Mouse (Mus musculus) embryonic facial prominence, embryonic 14.5 days (tissue): ENCODE data around the gene Camta1. TPM values are rescaled to one million over a fixed set of nuclear protein-coding genes. Genes with fewer than 3 reads are reported as not detected.

Source experiments
- ATAC-seq: fragments of 200-750 bp; cut with Nextera tagmentation; 2 replicates; pipeline ENCODE4 v1.8.0; 2017; ENCODE audit warnings: low read depth, moderate number of reproducible peaks, moderate TSS enrichment
- DNase-seq: peaks from one replicate; pipeline ENCODE4 v3.0.0-alpha.2; 2015; ENCODE audit warnings: low spot score
- H3K27ac ChIP-seq: fragments of 300-500 bp; sonication (generic); replicated peaks from 2 replicates; pipeline ENCODE4 v1.5.1; 2014; ENCODE audit warnings: low read depth, mild to moderate bottlenecking, low read length, moderate library complexity
- H3K27me3 ChIP-seq: fragments of 300-500 bp; sonication (generic); replicated peaks from 2 replicates; pipeline ENCODE4 v1.6.1; 2014; ENCODE audit warnings: low read length; ENCODE audit not compliant: control insufficient read depth, insufficient read depth
- H3K36me3 ChIP-seq: fragments of 300-500 bp; sonication (generic); 2 replicates; pipeline ENCODE4 v1.6.1; 2014; ENCODE audit warnings: low read length, mixed read lengths; ENCODE audit not compliant: control insufficient read depth, insufficient read depth
- H3K4me1 ChIP-seq: fragments of 300-500 bp; sonication (generic); 2 replicates; pipeline ENCODE4 v1.6.1; 2014; ENCODE audit warnings: antibody characterized with exemption, low read length; ENCODE audit not compliant: control insufficient read depth, insufficient read depth
- H3K4me2 ChIP-seq: fragments of 300-500 bp; sonication (generic); 2 replicates; pipeline ENCODE4 v1.6.1; 2014; ENCODE audit warnings: low read depth, mild to moderate bottlenecking, low read length, moderate library complexity, mixed read lengths
- H3K4me3 ChIP-seq: fragments of 300-500 bp; sonication (generic); 2 replicates; pipeline ENCODE4 v1.5.1; 2014; ENCODE audit warnings: low read depth, mild to moderate bottlenecking, low read length
- H3K9ac ChIP-seq: fragments of 300-500 bp; sonication (generic); 2 replicates; pipeline ENCODE4 v1.6.1; 2014; ENCODE audit warnings: low read depth, mild to moderate bottlenecking, low read length, moderate library complexity, mixed read lengths
- H3K9me3 ChIP-seq: fragments of 300-500 bp; sonication (generic); 2 replicates; pipeline ENCODE4 v1.6.1; 2016; ENCODE audit warnings: low read length; ENCODE audit not compliant: control insufficient read depth
- WGBS: fragments of 180-500 bp; shearing (Covaris S2); extraction: QIAGEN DNeasy Blood & Tissue Kit; methylation state at CpG from one replicate; pipeline ENCODE4 v1.1.7; 2014; 5-methylcytosine and 5-hydroxymethylcytosine counted together
- polyA plus RNA-seq: library from polyadenylated mRNA; unstranded; fragments of >200 nt; fragmentation: Nextera tagmentation; extraction: Ambion mirVana; gene quantifications from 2 replicates; pipeline ENCODE4 v1.2.1, GENCODE M21; 2014

Camta1 gene
- polyA plus RNA-seq, 1 experiment from 2014 or later: 77.3 TPM

DNA sequence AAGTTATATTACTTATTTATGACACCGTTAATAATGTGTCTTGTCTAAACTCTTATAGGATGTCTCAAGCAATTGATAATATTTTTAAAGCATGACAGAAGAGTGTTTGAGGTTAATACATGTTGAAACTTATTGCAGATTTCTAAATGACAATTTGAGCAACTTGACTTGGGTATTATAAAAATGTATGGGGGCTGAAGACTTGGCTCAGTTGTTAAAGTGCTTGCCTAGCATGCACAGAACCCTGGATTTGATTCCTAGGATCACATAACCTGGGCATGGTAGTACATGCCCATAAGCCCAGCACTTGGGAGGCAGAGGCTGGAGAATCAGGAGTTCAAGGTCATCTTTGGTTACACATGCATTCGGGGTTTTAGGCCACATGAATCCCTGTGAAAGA is 992.8 kb downstream of the Camta1 start:
- Histone ChIP-seq H3K27ac (no peak overlapping the region), H3K9me3 (no peaks in the 10 kb centered on the region), H3K36me3 (peaks cover 32% of the 10 kb centered on the region), H3K4me3 (no peak overlapping the region), H3K4me1 (peaks cover 12% of the 10 kb centered on the region), H3K27me3 (no peaks in the 10 kb centered on the region), H3K9ac (no peak overlapping the region), H3K4me2 (no peak overlapping the region)
- DNase-seq (no peak), ATAC-seq (no peak)
- WGBS: 67% methylated on average over 2 of the region's 2 CpGs

GRCm38 (mm10) chr4:150868161-150868560 is 993.5 kb downstream of the Camta1 start:
- Histone ChIP-seq H3K9ac (no peak overlapping the region), H3K36me3 (peaks cover 32% of the 10 kb centered on the region), H3K4me2 (no peak overlapping the region), H3K27ac (no peak overlapping the region), H3K9me3 (no peaks in the 10 kb centered on the region), H3K27me3 (no peaks in the 10 kb centered on the region), H3K4me1 (peaks cover 12% of the 10 kb centered on the region), H3K4me3 (no peak overlapping the region)
- WGBS: 80% methylated on average over 6 of the region's 6 CpGs
- ATAC-seq (no peak), DNase-seq (no peak)

Other genes starting within 250 kb of the Camta1 start
- 47.5 and 53.1 TPM in 2 replicates for gene Dnajc11, start 71.8 kb upstream of the Camta1 start, polyA plus RNA-seq
- gene Thap3, start 127.1 kb upstream of the Camta1 start, polyA plus RNA-seq: 31.7 and 32.7 TPM in 2 replicates
- gene Phf13, start 134.4 kb upstream of the Camta1 start, polyA plus RNA-seq: 30.1 and 32.6 TPM in 2 replicates
- 10.9 and 11.2 TPM in 2 replicates for gene Klhl21, start 146.9 kb upstream of the Camta1 start, polyA plus RNA-seq
- 19.0 and 19.9 TPM in 2 replicates for gene Zbtb48, start 165.8 kb upstream of the Camta1 start, polyA plus RNA-seq
- gene Tas1r1, start 176.7 kb upstream of the Camta1 start, polyA plus RNA-seq: 1.2 and 1.5 TPM in 2 replicates
- 25.1 and 26.5 TPM in 2 replicates for gene Nol9, start 177.4 kb upstream of the Camta1 start, polyA plus RNA-seq
- gene Plekhg5, start 210.6 kb upstream of the Camta1 start, polyA plus RNA-seq: 12.0 and 13.4 TPM in 2 replicates